Mouse (Mus musculus): Measurements from ENCODE around the gene Bcar1.

GRCm38 (mm10) chr8:111713817-111714216 lies 29.8 kb downstream of the Bcar1 start:
- TF ChIP-seq POLR2A (IDR thresholded peaks at IDR 0.05; ENCODE audit: low read depth, low read length): no peak
- TF ChIP-seq CTCF (IDR thresholded peaks at IDR 0.05; ENCODE audit: extremely low read depth, insufficient read depth, insufficient read length, insufficient replicate concordance): no peak

All from spleen, adult 2 months (tissue).